Mouse (Mus musculus): ENCODE results near the gene Pfkfb4.

The Pfkfb4 gene

DNA sequence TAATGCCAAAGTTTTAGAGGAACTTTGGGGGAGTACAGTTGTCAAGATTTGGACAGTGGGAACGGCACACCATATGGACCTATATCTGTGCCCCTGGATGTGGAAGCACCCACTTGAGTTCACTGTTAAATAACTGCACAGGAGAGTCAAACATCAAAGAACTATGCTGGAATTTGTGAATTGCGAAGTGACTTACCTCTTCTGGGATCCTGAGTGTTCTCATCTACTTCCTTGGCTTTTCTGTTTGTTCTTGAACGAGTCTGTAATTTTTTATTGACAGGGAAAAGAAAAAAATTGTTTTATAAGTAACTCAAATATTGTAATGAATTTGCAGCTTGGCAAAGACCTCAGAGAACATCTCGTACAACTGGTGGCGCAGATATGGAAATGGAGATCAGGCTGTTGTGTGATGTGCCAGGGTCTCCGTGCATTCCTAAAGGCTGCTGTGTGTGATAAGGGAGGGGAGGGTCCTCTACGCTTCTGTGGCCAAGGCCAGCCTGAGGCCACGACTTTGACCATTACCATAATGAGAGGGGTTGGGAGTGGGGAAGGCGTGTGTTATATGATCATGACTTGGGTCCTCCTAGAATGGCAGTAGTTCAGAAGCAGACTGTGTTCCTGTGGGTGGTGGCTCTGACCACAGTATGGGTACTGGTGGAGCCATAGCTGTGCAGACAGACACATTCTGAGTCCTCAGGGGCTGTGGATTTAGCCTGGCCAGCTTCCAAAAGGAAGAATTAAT is 1.2 kb downstream of the Pfkfb4 start:
- no peak for DNase-seq (ENCODE audit: low read depth, low spot score)

DNA sequence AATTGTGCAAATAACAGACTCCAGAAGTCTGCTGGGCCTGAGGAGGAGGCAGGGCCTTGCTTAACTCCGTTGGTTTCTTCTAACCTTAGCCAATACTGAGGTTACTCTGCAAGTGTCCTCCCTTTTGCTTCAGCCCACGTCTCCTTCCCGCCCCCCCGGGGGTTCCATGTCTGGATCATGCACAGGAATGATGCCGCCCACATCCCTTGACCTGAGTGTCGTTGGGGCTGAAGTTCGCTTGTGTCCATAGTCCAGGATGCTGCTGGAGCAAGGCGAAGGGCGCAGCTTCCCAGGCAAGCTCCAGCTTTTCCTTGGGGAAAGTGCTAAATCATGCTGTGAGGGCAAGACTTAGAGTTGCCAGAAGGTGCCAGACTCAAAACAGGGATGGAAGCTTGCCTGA is 4.8 kb downstream of the Pfkfb4 start:
- no peak for DNase-seq (ENCODE audit: low read depth, low spot score)

- DNase-seq (ENCODE audit: low read depth, low spot score): no peak
These were observed 6.9 kb downstream of the Pfkfb4 start for GRCm38 (mm10) chr9:108998287-108999166.

DNA sequence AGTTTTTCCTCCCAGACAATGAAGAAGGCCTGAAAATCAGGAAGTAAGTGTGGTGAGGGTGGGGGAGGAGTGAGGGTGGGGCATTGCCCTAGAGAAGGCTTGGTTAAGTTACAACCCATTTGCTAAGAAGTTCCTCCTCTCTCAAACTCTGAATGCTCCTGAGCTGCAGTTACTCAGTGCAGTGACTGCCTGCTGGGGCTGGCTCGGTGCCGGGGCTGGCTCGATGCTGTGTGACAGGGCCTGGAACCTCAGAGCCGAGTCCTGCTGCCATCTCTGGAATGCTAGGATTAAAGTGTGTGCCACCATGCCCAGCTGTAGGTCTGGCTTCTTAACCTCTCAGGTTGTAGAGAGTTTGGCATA is 7.6 kb downstream of the Pfkfb4 start:
- no peak for DNase-seq (ENCODE audit: low read depth, low spot score)

GRCm38 (mm10) chr9:109000726-109001125 is 9.1 kb downstream of the Pfkfb4 start:
- DNase-seq (ENCODE audit: low read depth, low spot score): peak; percentile 48

DNA sequence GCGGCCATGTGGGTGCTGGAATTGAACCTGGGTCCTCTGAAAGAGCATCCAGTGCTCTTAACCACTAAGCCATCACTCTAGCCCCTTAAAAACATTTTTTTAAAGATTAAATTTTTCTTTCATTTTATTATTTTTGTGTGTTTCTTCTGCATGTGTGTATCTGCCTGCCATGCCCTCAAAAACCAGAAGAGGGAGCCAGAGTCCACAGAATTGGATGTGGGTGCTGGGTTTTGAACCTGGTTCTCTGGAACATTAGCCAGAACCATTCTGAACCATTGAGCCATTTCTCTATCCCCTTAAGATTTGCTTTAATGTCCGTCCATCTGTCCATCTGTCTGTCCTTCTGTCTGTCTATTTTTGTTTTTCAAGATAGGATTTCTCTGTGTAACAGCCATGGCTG is 11.6 kb downstream of the Pfkfb4 start:
- peak; percentile 41 for DNase-seq (ENCODE audit: low read depth, low spot score)

- no peak for DNase-seq (ENCODE audit: low read depth, low spot score)
These were observed 15.6 kb downstream of the Pfkfb4 start for GRCm38 (mm10) chr9:109007025-109007780.

DNA sequence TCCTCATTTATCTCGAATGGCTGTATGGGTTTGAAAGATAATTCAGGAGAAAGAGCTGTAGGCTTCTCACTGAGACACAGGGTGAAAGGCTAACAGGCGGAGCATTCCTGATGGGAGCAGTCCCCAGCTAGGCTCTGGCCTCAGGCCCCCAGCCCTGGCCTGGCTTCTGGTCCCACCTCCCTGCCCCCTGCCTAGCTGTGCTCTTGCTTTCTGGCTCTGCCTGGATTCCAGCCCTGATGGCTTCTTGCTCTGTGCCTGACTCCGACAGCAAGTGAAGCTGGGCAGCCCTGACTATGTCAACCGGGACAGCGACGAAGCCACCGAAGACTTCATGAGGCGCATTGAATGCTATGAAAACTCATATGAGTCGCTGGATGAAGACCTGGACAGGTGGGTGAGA is 16.5 kb downstream of the Pfkfb4 start:
- DNase-seq (ENCODE audit: low read depth, low spot score): no peak

- no peak for DNase-seq (ENCODE audit: low read depth, low spot score)
These were observed 17.5 kb downstream of the Pfkfb4 start for GRCm38 (mm10) chr9:109008994-109009635.

GRCm38 (mm10) chr9:109009636-109010315 is 18.2 kb downstream of the Pfkfb4 start:
- DNase-seq (ENCODE audit: low read depth, low spot score): peak; percentile 24

DNA sequence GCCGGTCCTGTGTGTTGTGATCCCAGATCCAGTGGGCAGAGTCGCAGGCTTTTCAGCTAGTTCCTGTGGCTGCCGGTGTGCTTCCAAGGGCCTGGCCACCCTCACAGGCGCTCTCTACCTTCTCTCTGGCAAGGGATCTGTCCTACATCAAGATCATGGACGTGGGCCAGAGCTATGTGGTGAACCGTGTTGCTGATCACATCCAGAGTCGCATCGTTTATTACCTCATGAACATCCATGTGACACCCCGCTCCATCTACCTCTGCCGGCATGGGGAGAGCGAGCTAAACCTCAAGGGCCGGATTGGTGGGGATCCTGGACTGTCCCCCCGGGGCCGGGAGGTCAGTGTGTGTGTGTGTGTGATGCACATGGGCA is 18.7 kb downstream of the Pfkfb4 start:
- no peak for DNase-seq (ENCODE audit: low read depth, low spot score)

DNA sequence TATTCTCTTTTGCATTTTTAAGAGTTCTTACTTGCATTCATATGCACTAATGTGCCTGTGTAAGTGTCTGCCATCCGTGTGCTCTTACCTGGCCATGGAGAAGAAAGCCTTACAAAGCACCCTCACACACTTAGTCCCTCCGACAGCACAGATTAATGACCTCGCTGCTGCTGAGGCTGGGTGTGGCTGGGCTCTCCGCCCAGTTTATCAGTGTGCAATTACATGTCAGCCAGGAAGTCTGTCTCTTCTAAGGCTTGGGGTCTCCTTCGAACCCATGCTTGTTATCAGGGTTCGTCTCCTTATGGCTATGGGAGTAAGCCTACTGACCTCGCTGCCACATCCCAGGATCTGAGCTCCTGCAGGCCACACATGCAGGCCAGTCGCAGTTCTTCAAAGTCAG is 23.8 kb downstream of the Pfkfb4 start:
- DNase-seq (ENCODE audit: low read depth, low spot score): no peak

DNA sequence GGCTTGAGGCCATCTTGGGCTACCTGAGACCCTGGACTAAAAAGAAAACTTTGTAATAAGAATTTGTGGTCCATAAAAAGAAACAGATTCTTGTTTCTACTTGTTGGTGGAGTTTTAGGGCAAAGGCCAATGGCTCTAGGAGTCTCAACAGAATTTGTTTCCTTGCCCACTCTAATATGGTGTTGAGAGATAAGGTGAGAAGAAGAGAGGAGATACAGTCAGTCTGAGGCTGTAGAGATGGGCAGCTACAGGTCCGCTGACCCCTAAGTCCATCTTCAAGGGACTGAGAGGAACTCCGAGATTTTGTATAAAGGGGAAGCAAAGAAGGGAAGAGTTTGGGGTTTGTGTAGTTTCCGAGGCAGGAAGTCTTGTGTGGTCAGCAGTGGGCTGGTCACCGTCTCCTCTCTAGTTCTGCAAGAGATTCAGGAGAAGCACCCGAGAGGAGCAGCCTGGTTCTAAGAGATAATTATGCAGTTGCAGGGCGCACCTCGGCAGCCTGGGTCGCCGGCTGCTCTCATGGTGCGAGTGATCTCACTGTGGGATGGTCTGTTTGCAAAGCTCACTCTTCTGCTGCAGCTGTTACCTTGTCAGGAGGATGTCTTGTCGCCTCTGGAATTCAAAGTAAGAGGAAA is 25.5 kb downstream of the Pfkfb4 start:
- DNase-seq (ENCODE audit: low read depth, low spot score): no peak

DNA sequence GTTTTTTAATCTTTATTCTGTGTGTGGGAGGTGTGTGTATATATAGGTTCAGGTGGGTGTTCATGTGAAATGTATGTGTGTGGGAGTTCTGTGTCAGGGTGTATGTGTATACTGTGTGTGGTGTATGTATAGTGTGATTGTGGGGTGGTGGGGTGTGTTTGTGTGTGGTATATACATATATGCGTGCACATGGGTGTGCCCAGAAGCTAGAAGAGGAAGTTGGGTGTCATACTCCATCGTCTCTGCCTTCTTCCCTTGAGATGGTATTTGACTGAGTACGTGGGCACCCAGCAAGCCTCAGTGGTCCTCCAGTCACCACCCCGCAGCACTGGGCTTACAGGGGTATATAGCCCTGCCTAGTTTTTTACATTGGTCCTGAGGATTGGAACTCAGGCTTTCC is 29.9 kb downstream of the Pfkfb4 start:
- no peak for DNase-seq (ENCODE audit: low read depth, low spot score)

- no peak for DNase-seq (ENCODE audit: low read depth, low spot score)
These were observed 31.5 kb downstream of the Pfkfb4 start for GRCm38 (mm10) chr9:109022866-109023685.

DNA sequence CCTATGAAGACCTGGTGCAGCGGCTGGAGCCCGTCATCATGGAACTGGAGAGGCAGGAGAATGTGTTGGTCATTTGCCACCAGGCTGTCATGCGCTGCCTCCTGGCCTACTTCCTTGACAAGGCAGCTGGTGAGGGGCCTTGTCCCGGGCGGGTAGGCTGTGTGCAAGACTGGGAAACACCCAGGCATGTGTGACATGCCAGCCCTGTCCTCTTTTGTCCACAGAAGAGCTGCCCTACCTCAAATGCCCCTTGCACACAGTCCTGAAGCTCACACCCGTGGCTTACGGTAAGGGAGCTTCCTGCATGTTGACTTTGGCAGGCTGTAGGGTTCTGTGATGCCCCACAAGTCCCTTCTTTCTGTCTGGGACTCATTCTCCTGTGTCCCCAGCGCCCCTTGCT is 35.9 kb downstream of the Pfkfb4 start:
- DNase-seq (ENCODE audit: low read depth, low spot score): no peak

DNA sequence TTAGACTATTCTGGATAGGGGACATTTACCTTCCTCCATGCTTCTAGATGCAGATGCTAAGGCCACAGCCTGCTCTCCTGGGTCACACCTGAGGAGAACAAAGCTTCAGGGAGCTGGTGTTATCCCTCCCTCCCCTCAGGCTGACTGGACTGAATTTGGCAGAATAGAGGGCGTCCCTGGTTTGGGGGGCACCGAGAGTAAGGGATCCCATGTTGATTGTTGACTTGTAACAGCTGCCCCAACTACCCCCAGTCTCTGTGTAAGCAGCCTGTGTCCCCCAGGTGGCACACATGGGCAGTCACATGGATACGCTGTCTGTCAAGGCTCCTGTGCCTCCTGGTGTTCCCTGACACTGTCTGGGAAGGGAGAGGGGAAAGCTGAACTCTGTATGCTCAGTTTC is 36.8 kb downstream of the Pfkfb4 start:
- no peak for DNase-seq (ENCODE audit: low read depth, low spot score)

- DNase-seq (ENCODE audit: low read depth, low spot score): no peak
These were observed 37.3 kb downstream of the Pfkfb4 start for GRCm38 (mm10) chr9:109028919-109029318.

GRCm38 (mm10) chr9:109030312-109030711 is 38.7 kb downstream of the Pfkfb4 start:
- no peak for DNase-seq (ENCODE audit: low read depth, low spot score)

- no peak for DNase-seq (ENCODE audit: low read depth, low spot score)
These were observed 39.4 kb downstream of the Pfkfb4 start for GRCm38 (mm10) chr9:109031001-109031400.
